Mouse (Mus musculus): ENCODE results near the gene Pcsk5. TPM values are rescaled to one million over a fixed set of nuclear protein-coding genes. Genes with fewer than 3 reads are reported as not detected.

Pcsk5 gene
- polyA plus RNA-seq, 1 experiment from 2014 or later = 8.5 TPM

GRCm38 (mm10) chr19:17591335-17591734 is 246.1 kb downstream of the Pcsk5 start:
- H3K9ac ChIP-seq (ENCODE audit: low read depth, low read length) = no peak overlapping the region
- H3K4me1 ChIP-seq (ENCODE audit: control insufficient read depth, insufficient read depth, low read length) = no peaks in the 10 kb centered on the region
- WGBS = 53% methylated on average over 8 of the region's 8 CpGs
- no peaks in the 10 kb centered on the region for H3K9me3 ChIP-seq (replicated peaks; ENCODE audit: control insufficient read depth, low read length, poor library complexity, severe bottlenecking)
- H3K4me3 ChIP-seq (ENCODE audit: low read depth, low read length) = no peak overlapping the region
- no peaks in the 10 kb centered on the region for H3K27me3 ChIP-seq (ENCODE audit: control insufficient read depth, insufficient read depth, low read depth, low read length)
- no peaks in the 10 kb centered on the region for H3K36me3 ChIP-seq (ENCODE audit: control insufficient read depth, insufficient read depth, low read length)
- H3K4me2 ChIP-seq (ENCODE audit: low read length) = no peak overlapping the region
- H3K27ac ChIP-seq (ENCODE audit: low read length) = no peak overlapping the region
- peak; percentile 68 for ATAC-seq

- no peak for ATAC-seq
- Histone ChIP-seq H3K9ac (ENCODE audit: low read depth, low read length) (no peak overlapping the region), H3K4me3 (ENCODE audit: low read depth, low read length) (no peak overlapping the region), H3K4me1 (ENCODE audit: control insufficient read depth, insufficient read depth, low read length) (no peaks in the 10 kb centered on the region), H3K27ac (ENCODE audit: low read length) (no peak overlapping the region), H3K27me3 (ENCODE audit: control insufficient read depth, insufficient read depth, low read depth, low read length) (no peaks in the 10 kb centered on the region), H3K9me3 (replicated peaks; ENCODE audit: control insufficient read depth, low read length, poor library complexity, severe bottlenecking) (no peaks in the 10 kb centered on the region), H3K4me2 (ENCODE audit: low read length) (no peak overlapping the region), H3K36me3 (ENCODE audit: control insufficient read depth, insufficient read depth, low read length) (no peaks in the 10 kb centered on the region)
- WGBS = 86% methylated on average over 1 of the region's 1 CpGs
Measured at GRCm38 (mm10) chr19:17590314-17590713, 247.1 kb downstream of the Pcsk5 start.

GRCm38 (mm10) chr19:17577412-17577811 is 260.0 kb downstream of the Pcsk5 start:
- no peak overlapping the region for H3K4me3 ChIP-seq (ENCODE audit: low read depth, low read length)
- no peak overlapping the region for H3K27ac ChIP-seq (ENCODE audit: low read length)
- no peaks in the 10 kb centered on the region for H3K4me1 ChIP-seq (ENCODE audit: control insufficient read depth, insufficient read depth, low read length)
- no peaks in the 10 kb centered on the region for H3K9me3 ChIP-seq (replicated peaks; ENCODE audit: control insufficient read depth, low read length, poor library complexity, severe bottlenecking)
- no peaks in the 10 kb centered on the region for H3K36me3 ChIP-seq (ENCODE audit: control insufficient read depth, insufficient read depth, low read length)
- no peaks in the 10 kb centered on the region for H3K27me3 ChIP-seq (ENCODE audit: control insufficient read depth, insufficient read depth, low read depth, low read length)
- no peak for ATAC-seq
- no peak overlapping the region for H3K4me2 ChIP-seq (ENCODE audit: low read length)
- 89% methylated on average over 4 of the region's 4 CpGs for WGBS
- H3K9ac ChIP-seq (ENCODE audit: low read depth, low read length) = no peak overlapping the region

GRCm38 (mm10) chr19:17574564-17574963 is 262.9 kb downstream of the Pcsk5 start:
- H3K4me1 ChIP-seq (ENCODE audit: control insufficient read depth, insufficient read depth, low read length) = no peaks in the 10 kb centered on the region
- H3K4me3 ChIP-seq (ENCODE audit: low read depth, low read length) = no peak overlapping the region
- 97% methylated on average over 5 of the region's 5 CpGs for WGBS
- no peak overlapping the region for H3K27ac ChIP-seq (ENCODE audit: low read length)
- ATAC-seq = no peak
- H3K36me3 ChIP-seq (ENCODE audit: control insufficient read depth, insufficient read depth, low read length) = no peaks in the 10 kb centered on the region
- no peak overlapping the region for H3K4me2 ChIP-seq (ENCODE audit: low read length)
- no peak overlapping the region for H3K9ac ChIP-seq (ENCODE audit: low read depth, low read length)
- H3K27me3 ChIP-seq (ENCODE audit: control insufficient read depth, insufficient read depth, low read depth, low read length) = no peaks in the 10 kb centered on the region
- H3K9me3 ChIP-seq (replicated peaks; ENCODE audit: control insufficient read depth, low read length, poor library complexity, severe bottlenecking) = no peaks in the 10 kb centered on the region

- H3K4me1 ChIP-seq (ENCODE audit: control insufficient read depth, insufficient read depth, low read length) = no peaks in the 10 kb centered on the region
- no peak for ATAC-seq
- H3K36me3 ChIP-seq (ENCODE audit: control insufficient read depth, insufficient read depth, low read length) = no peaks in the 10 kb centered on the region
- no peaks in the 10 kb centered on the region for H3K9me3 ChIP-seq (replicated peaks; ENCODE audit: control insufficient read depth, low read length, poor library complexity, severe bottlenecking)
- no peaks in the 10 kb centered on the region for H3K27me3 ChIP-seq (ENCODE audit: control insufficient read depth, insufficient read depth, low read depth, low read length)
- H3K27ac ChIP-seq (ENCODE audit: low read length) = no peak overlapping the region
- H3K4me2 ChIP-seq (ENCODE audit: low read length) = no peak overlapping the region
- H3K4me3 ChIP-seq (ENCODE audit: low read depth, low read length) = no peak overlapping the region
- 92% methylated on average over 8 of the region's 8 CpGs for WGBS
- H3K9ac ChIP-seq (ENCODE audit: low read depth, low read length) = no peak overlapping the region
Measured at GRCm38 (mm10) chr19:17572315-17572714, 265.1 kb downstream of the Pcsk5 start.

- 88% methylated on average over 2 of the region's 2 CpGs for WGBS
- H3K27ac ChIP-seq (ENCODE audit: low read length) = no peak overlapping the region
- no peak overlapping the region for H3K4me2 ChIP-seq (ENCODE audit: low read length)
- H3K4me1 ChIP-seq (ENCODE audit: control insufficient read depth, insufficient read depth, low read length) = no peaks in the 10 kb centered on the region
- no peak for ATAC-seq
- no peak overlapping the region for H3K4me3 ChIP-seq (ENCODE audit: low read depth, low read length)
- no peaks in the 10 kb centered on the region for H3K36me3 ChIP-seq (ENCODE audit: control insufficient read depth, insufficient read depth, low read length)
- no peaks in the 10 kb centered on the region for H3K9me3 ChIP-seq (replicated peaks; ENCODE audit: control insufficient read depth, low read length, poor library complexity, severe bottlenecking)
- no peak overlapping the region for H3K9ac ChIP-seq (ENCODE audit: low read depth, low read length)
- no peaks in the 10 kb centered on the region for H3K27me3 ChIP-seq (ENCODE audit: control insufficient read depth, insufficient read depth, low read depth, low read length)
Measured at GRCm38 (mm10) chr19:17570936-17571335, 266.5 kb downstream of the Pcsk5 start.

- 69% methylated on average over 3 of the region's 3 CpGs for WGBS
Measured at GRCm38 (mm10) chr19:17567264-17567663, 270.2 kb downstream of the Pcsk5 start.

GRCm38 (mm10) chr19:17566097-17566496 is 271.3 kb downstream of the Pcsk5 start:
- WGBS = 71% methylated on average over 4 of the region's 4 CpGs
- no peak overlapping the region for H3K4me3 ChIP-seq (ENCODE audit: low read depth, low read length)
- no peak; the same call in 1 of the 2 replicates for ATAC-seq

More at GRCm38 (mm10) chr19:17567264-17567663, 270.2 kb downstream of the Pcsk5 start:
- Histone ChIP-seq H3K36me3 (ENCODE audit: control insufficient read depth, insufficient read depth, low read length) (no peaks in the 10 kb centered on the region), H3K4me2 (ENCODE audit: low read length) (no peak overlapping the region), H3K9ac (ENCODE audit: low read depth, low read length) (no peak overlapping the region), H3K4me3 (ENCODE audit: low read depth, low read length) (no peak overlapping the region), H3K4me1 (ENCODE audit: control insufficient read depth, insufficient read depth, low read length) (no peaks in the 10 kb centered on the region), H3K9me3 (replicated peaks; ENCODE audit: control insufficient read depth, low read length, poor library complexity, severe bottlenecking) (no peaks in the 10 kb centered on the region; the same call in 1 of the 2 replicates), H3K27me3 (ENCODE audit: control insufficient read depth, insufficient read depth, low read depth, low read length) (no peaks in the 10 kb centered on the region), H3K27ac (ENCODE audit: low read length) (no peak overlapping the region)
- ATAC-seq = no peak

GRCm38 (mm10) chr19:17558764-17559163 is 278.7 kb downstream of the Pcsk5 start:
- H3K9me3 ChIP-seq (replicated peaks; ENCODE audit: control insufficient read depth, low read length, poor library complexity, severe bottlenecking) = no peaks in the 10 kb centered on the region
- H3K4me2 ChIP-seq (ENCODE audit: low read length) = no peak overlapping the region
- H3K36me3 ChIP-seq (ENCODE audit: control insufficient read depth, insufficient read depth, low read length) = no peaks in the 10 kb centered on the region
- H3K27ac ChIP-seq (ENCODE audit: low read length) = no peak overlapping the region
- ATAC-seq = no peak
- 58% methylated on average over 2 of the region's 2 CpGs for WGBS
- no peaks in the 10 kb centered on the region for H3K27me3 ChIP-seq (ENCODE audit: control insufficient read depth, insufficient read depth, low read depth, low read length)
- H3K4me1 ChIP-seq (ENCODE audit: control insufficient read depth, insufficient read depth, low read length) = no peaks in the 10 kb centered on the region
- no peak overlapping the region for H3K9ac ChIP-seq (ENCODE audit: low read depth, low read length)
- H3K4me3 ChIP-seq (ENCODE audit: low read depth, low read length) = no peak overlapping the region

More at GRCm38 (mm10) chr19:17566097-17566496, 271.3 kb downstream of the Pcsk5 start:
- Histone ChIP-seq H3K9ac (ENCODE audit: low read depth, low read length) (no peak overlapping the region), H3K36me3 (ENCODE audit: control insufficient read depth, insufficient read depth, low read length) (no peaks in the 10 kb centered on the region), H3K27me3 (ENCODE audit: control insufficient read depth, insufficient read depth, low read depth, low read length) (no peaks in the 10 kb centered on the region), H3K9me3 (replicated peaks; ENCODE audit: control insufficient read depth, low read length, poor library complexity, severe bottlenecking) (no peaks in the 10 kb centered on the region; the same call in 1 of the 2 replicates), H3K27ac (ENCODE audit: low read length) (no peak overlapping the region), H3K4me2 (ENCODE audit: low read length) (no peak overlapping the region), H3K4me1 (ENCODE audit: control insufficient read depth, insufficient read depth, low read length) (no peaks in the 10 kb centered on the region)

Measured in midbrain, embryonic 16.5 days (tissue).